Mouse (Mus musculus) midbrain, postnatal 0 days (tissue): Measurements from ENCODE around the gene Sh3bp4. TPM values are rescaled to one million over a fixed set of nuclear protein-coding genes. Genes with fewer than 3 reads are reported as not detected.

Experiments used
- ATAC-seq: fragments of 200-750 bp; cut with Nextera tagmentation; 2 replicates; pipeline ENCODE4 v1.8.0; 2017; ENCODE audit warnings: moderate number of reproducible peaks, mild to moderate bottlenecking, moderate TSS enrichment, moderate library complexity; ENCODE audit not compliant: low FRiP score
- DNase-seq: peaks from one replicate; pipeline ENCODE4 v3.0.0-alpha.2; 2015; ENCODE audit warnings: low spot score
- H3K27ac ChIP-seq: fragments of 300-500 bp; sonication (generic); 2 replicates; pipeline ENCODE4 v1.5.1; 2014; ENCODE audit warnings: low read depth, mild to moderate bottlenecking, low read length, mixed read lengths
- H3K27me3 ChIP-seq: fragments of 300-500 bp; sonication (generic); 2 replicates; pipeline ENCODE4 v1.6.1; 2014; ENCODE audit warnings: low read length, control low read depth, mixed read lengths; ENCODE audit not compliant: insufficient read depth
- H3K36me3 ChIP-seq: fragments of 300-500 bp; sonication (generic); 2 replicates; pipeline ENCODE4 v1.6.1; 2014; ENCODE audit warnings: low read length, control low read depth, mixed read lengths; ENCODE audit not compliant: insufficient read depth
- H3K4me1 ChIP-seq: fragments of 300-500 bp; sonication (generic); 2 replicates; pipeline ENCODE4 v1.6.1; 2014; ENCODE audit warnings: mild to moderate bottlenecking, control low read depth, antibody characterized with exemption, low read length, mixed read lengths; ENCODE audit not compliant: insufficient read depth
- H3K4me2 ChIP-seq: fragments of 300-500 bp; sonication (generic); 2 replicates; pipeline ENCODE4 v1.6.1; 2014; ENCODE audit warnings: low read depth, mild to moderate bottlenecking, low read length, mixed read lengths; ENCODE audit not compliant: poor library complexity, severe bottlenecking
- H3K4me3 ChIP-seq: fragments of 300-500 bp; sonication (generic); 2 replicates; pipeline ENCODE4 v1.5.1; 2014; ENCODE audit warnings: low read depth, mild to moderate bottlenecking, low read length, moderate library complexity
- H3K9ac ChIP-seq: fragments of 300-500 bp; sonication (generic); replicated peaks from 2 replicates; pipeline ENCODE4 v1.6.1; 2014; ENCODE audit warnings: mild to moderate bottlenecking, low read length, moderate library complexity, mixed read lengths; ENCODE audit not compliant: poor library complexity, severe bottlenecking
- H3K9me3 ChIP-seq: fragments of 300-500 bp; sonication (generic); 2 replicates; pipeline ENCODE4 v1.6.1; 2016; ENCODE audit warnings: low read length, control low read depth
- CTCF ChIP-seq: IDR thresholded peaks from 2 replicates; pipeline ENCODE4 v1.5.1; 2016; ENCODE audit warnings: antibody characterized with exemption, mild to moderate bottlenecking
- WGBS: fragments of 180-500 bp; shearing (Covaris S2); extraction: QIAGEN DNeasy Blood & Tissue Kit; methylation state at CpG from one replicate; pipeline ENCODE4 v1.1.7; 2014; 5-methylcytosine and 5-hydroxymethylcytosine counted together
- polyA plus RNA-seq: library from polyadenylated mRNA; unstranded; fragments of >200 nt; fragmentation: Nextera tagmentation; extraction: Ambion mirVana; gene quantifications from 2 replicates; pipeline ENCODE4 v1.2.1, GENCODE M21; 2015
- total RNA-seq: library from RNA; depleted of rRNA; stranded (reverse); fragments of >200 nt; gene quantifications from 2 replicates; pipeline ENCODE4 v1.2.3, GENCODE M21; 2014; rRNA removed

Gene Sh3bp4
- total RNA-seq = 22.0 and 26.5 TPM in 2 replicates
- polyA plus RNA-seq = 10.3 and 11.0 TPM in 2 replicates

- peak; percentile 98 for DNase-seq
- under 1% methylated on average over 48 of the region's 63 CpGs for WGBS
- peak within 1 kb of the TSS; percentile 87 for H3K4me2 ChIP-seq
- H3K27ac ChIP-seq = peak within 1 kb of the TSS; percentile 58
- H3K4me3 ChIP-seq = peak within 1 kb of the TSS; percentile 76
- no peaks in the 10 kb centered on the region for H3K36me3 ChIP-seq
- no peaks in the 10 kb centered on the region for H3K27me3 ChIP-seq
- H3K9ac ChIP-seq = peak within 1 kb of the TSS; percentile 63
- H3K4me1 ChIP-seq = peaks cover 13% of the 10 kb centered on the region; the same call in 1 of the 2 replicates
- H3K9me3 ChIP-seq = no peaks in the 10 kb centered on the region
- ATAC-seq = peak; percentile 92
- no peak for TF ChIP-seq CTCF
Measured at GRCm38 (mm10) chr1:89070103-89070700, at the start of gene Sh3bp4. Sh3bp4 (plus strand) TSS chr1:89070415.

DNA sequence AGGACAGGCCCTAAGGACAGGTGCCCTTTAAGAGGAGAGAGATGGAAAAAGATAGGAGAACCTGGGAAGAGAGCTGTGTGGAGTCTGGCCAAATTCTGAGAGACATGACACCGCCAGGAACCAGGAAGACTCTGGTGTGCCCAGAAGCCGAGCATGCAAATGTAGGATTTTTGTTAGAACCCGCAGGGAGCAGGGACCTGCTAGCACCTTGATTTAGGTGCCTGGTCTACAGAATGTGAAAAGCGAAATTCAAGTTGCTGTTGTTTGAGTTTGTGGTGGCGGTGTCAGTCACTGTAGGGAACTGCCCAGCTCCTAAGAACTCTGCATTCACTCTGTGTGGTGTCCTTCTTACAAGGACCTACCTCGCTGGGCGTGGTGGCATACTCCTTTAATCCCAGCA is 47.2 kb upstream of the Sh3bp4 start:
- Histone ChIP-seq H3K9ac (no peak overlapping the region), H3K4me1 (0 out of 2 replicates have a peak, but pooled peaks cover 3% of the 10 kb centered on the region), H3K4me2 (no peak overlapping the region), H3K27me3 (no peaks in the 10 kb centered on the region), H3K4me3 (no peak overlapping the region), H3K9me3 (no peaks in the 10 kb centered on the region), H3K36me3 (no peaks in the 10 kb centered on the region), H3K27ac (no peak overlapping the region)
- DNase-seq = no peak
- WGBS = 92% methylated on average over 7 of the region's 7 CpGs
- TF ChIP-seq CTCF = no peak
- no peak for ATAC-seq

GRCm38 (mm10) chr1:89024696-89025612 is 45.3 kb upstream of the Sh3bp4 start:
- 0 out of 2 replicates have a peak, but pooled peaks cover 3% of the 10 kb centered on the region for H3K4me1 ChIP-seq
- H3K36me3 ChIP-seq = no peaks in the 10 kb centered on the region
- DNase-seq = no peak
- no peak overlapping the region for H3K4me2 ChIP-seq
- TF ChIP-seq CTCF = no peak
- H3K9me3 ChIP-seq = no peaks in the 10 kb centered on the region
- no peak overlapping the region for H3K9ac ChIP-seq
- no peak overlapping the region for H3K27ac ChIP-seq
- H3K27me3 ChIP-seq = no peaks in the 10 kb centered on the region
- no peak for ATAC-seq
- H3K4me3 ChIP-seq = no peak overlapping the region
- WGBS = 79% methylated on average over 9 of the region's 9 CpGs

DNA sequence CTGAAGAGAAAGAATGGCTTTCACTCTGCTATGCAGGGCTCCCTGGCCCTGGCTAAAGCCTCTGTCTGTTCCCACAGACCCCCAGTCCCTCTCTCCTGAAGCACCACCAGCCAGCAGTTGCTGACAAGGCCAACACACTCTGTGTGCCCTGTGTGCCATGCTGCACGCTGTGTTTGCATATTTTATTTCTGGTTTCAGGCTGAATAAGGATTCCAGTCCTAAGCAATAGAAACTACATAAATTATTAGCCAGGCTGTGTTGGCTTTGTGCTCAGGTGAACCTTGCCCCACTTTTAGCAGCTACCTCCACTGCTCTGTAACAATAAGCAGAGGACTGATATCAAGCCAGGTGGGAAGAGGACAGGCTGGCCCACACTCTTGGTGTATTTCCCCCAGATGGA is 44.2 kb upstream of the Sh3bp4 start:
- Histone ChIP-seq H3K36me3 (no peaks in the 10 kb centered on the region), H3K4me2 (no peak overlapping the region), H3K9ac (no peak overlapping the region), H3K27ac (no peak overlapping the region), H3K9me3 (no peaks in the 10 kb centered on the region), H3K4me1 (0 out of 2 replicates have a peak, but pooled peaks cover 3% of the 10 kb centered on the region), H3K27me3 (no peaks in the 10 kb centered on the region), H3K4me3 (no peak overlapping the region)
- 39% methylated on average over 1 of the region's 1 CpGs for WGBS
- DNase-seq = no peak
- no peak for ATAC-seq
- no peak for TF ChIP-seq CTCF

GRCm38 (mm10) chr1:89029136-89029927 is 40.9 kb upstream of the Sh3bp4 start:
- Histone ChIP-seq H3K27me3 (no peaks in the 10 kb centered on the region), H3K9me3 (no peaks in the 10 kb centered on the region), H3K9ac (no peak overlapping the region), H3K27ac (no peak overlapping the region), H3K4me3 (no peak overlapping the region), H3K4me1 (0 out of 2 replicates have a peak, but pooled peaks cover 3% of the 10 kb centered on the region), H3K4me2 (no peak overlapping the region), H3K36me3 (no peaks in the 10 kb centered on the region)
- TF ChIP-seq CTCF = no peak
- DNase-seq (no peak), ATAC-seq (no peak)
- WGBS = 72% methylated on average over 11 of the region's 11 CpGs
